Mouse (Mus musculus): Measurements from ENCODE around the gene Trnt1.

Trnt1 gene

GRCm38 (mm10) chr6:106768640-106769289, at the start of gene Trnt1:
Gene Trnt1 (plus strand): TSS chr6:106769120.
- peak; percentile 99 for DNase-seq (ENCODE audit: low spot score)

DNA sequence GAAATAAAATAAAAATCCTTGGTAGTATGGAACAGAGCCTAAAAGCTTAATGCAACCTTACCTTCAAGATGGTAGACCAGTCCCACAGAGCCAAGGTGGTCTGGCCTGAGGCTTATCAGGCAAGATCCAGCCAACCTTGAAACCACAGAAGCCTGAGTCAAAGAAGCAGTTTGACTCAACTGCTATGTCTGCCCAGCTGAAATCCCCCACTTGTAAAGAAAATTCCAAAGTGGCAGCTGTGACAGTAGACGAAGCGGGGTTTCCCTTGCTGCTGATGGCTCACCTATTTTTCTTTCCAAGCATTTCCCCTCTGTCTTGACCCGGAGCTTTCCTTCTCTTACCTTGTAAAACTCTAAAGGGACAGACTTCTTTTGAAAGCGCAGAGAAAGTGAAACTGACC, 43.3 kb upstream of the Trnt1 start:
- no peak for DNase-seq (ENCODE audit: low spot score)

DNA sequence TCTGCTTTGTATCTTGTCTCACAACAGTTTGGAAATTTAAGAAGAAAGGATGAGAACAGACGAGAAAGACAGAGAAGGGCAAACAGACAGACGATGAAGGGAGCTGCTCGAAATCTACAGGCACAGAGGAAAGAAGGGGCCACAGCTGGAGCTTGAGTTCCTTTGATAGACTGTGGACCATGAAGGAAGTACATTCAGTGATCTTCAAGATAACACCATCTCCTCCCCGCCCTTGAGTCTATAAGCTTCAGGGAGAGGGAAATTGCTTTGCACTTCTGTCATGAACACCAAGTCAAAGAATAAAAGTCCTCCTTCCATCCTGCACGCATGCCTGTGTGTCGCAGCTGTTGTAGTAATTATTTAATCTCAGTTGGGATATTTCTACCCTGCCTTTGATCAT, 42.8 kb upstream of the Trnt1 start:
- no peak for DNase-seq (ENCODE audit: low spot score)

DNA sequence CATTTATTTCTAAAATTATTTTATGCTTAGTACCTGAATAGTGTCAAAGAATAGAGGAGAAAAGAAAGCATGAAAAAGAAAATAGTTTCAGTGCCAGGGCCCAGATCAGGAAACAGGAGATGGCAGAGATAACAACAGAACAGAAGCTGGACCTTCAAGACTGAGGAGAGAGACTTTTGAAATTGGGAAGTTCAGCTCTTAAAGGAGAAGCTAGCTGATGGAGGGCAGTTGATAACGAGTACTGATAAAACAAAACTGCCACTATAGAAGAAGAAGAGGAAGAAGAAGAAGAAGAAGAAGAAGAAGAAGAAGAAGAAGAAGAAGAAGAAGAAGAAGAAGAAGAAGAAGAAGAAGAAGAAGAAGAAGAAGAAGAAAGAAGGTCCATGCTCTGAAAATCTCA, 41.2 kb upstream of the Trnt1 start:
- no peak for DNase-seq (ENCODE audit: low spot score)

GRCm38 (mm10) chr6:106729682-106730314, 39.1 kb upstream of the Trnt1 start:
- DNase-seq (ENCODE audit: low spot score): no peak

DNA sequence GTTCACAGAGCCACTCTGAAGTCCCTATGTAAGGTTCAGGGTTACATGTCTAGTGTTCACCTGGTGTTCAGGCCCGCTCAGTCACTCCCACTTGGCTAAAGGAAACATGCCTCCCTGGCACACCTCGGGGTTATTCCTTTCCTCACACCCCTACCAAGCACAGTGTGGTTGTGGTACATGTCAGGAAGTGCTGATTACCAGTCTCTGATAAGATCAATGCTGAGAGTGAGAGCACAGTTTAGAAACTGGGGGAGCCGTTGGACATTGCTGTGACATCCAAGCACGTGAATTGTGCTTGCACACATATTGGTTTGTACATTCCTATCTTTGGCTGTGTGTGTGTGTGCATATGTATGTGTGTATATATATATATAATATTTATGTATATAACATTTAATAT, 36.4 kb upstream of the Trnt1 start:
- DNase-seq (ENCODE audit: low spot score): no peak

DNA sequence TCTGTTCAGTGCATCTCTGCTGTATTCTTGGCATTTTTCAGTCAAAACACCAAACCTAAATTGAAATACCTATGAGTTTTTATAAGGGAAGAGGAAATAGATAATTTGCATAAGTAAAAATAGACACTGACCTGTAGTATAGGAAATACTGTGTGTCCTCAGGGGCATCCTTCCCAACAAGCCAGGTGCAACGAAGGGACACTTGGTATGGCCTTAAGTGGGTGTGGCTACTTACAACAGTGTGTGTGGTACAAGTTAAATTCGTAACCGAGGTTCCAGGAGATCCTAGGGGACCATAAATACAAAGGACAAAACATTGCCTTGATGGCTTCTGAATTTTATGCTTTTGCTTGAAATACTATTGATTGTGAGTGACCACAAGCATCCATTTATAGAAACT, 30.7 kb upstream of the Trnt1 start:
- DNase-seq (ENCODE audit: low spot score): no peak

GRCm38 (mm10) chr6:106740244-106740825, 28.6 kb upstream of the Trnt1 start:
- DNase-seq (ENCODE audit: low spot score): no peak

- DNase-seq (ENCODE audit: low spot score): no peak
These were observed 25.2 kb upstream of the Trnt1 start for GRCm38 (mm10) chr6:106743556-106744233.

DNA sequence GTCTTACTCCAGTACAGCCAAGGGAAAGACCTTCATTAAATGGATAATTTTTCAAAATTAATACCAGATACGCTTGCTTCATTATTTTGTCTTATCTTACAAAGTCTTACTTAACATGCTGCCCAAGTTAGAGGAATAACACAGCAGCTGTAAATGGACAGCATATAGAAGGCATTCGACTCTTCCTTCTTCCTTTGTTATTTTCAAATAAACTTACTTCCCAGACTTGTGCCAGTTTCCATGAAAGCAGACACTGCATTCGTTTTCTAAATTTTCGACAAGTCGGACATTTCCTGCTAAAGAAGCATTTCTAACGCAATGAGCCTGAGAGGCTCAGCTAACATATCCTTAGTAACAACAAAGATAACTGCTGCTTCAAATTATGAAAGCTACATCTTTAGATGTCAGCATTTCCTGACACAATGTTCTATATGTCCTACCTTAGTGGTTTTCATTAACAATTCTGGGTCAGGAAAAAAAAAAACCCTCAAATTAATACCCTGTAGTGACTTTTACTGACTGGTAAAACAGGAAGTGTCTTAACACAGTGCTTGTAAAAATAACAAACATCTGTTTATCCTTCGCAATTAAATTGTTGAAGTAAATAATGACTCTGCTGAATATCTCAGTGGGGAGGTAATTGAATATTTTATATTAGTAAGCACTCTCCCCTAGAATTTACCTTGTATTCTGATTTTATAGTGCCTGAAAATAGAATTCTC, 23.1 kb upstream of the Trnt1 start:
- DNase-seq (ENCODE audit: low spot score): no peak

- DNase-seq (ENCODE audit: low spot score): no peak
These were observed 21.7 kb upstream of the Trnt1 start for GRCm38 (mm10) chr6:106747251-106747650.

GRCm38 (mm10) chr6:106747804-106748203, 21.1 kb upstream of the Trnt1 start:
- DNase-seq (ENCODE audit: low spot score): no peak

DNA sequence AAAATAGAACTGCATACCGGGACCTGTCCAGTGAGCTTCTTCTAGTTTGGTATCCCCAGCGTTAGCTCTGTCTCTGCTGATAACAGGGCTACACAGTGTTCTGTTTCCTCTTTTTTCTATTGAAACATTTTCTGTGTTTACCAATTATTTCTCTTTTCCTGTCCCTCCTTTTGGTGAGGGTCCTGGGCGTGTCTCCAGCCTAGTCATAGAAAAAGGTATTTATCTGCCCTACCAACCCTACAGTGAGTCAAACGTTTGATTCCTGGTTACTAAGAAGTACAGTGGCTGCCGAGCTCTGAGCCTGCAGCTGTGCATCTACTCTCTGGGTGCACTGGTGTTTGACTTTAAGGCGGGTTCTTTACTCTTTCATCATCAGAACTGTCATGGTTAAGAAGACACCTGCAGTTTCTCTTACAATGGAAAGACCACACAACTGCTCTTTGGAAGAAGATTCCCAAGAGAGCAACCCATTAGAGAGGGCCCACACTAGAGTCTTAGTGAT, 20.0 kb upstream of the Trnt1 start, which contains the start of gene Il5ra:
Il5ra (minus strand) TSS at position 151 of the 502 bp plus-strand sequence.
- DNase-seq (ENCODE audit: low spot score): no peak

- DNase-seq (ENCODE audit: low spot score): no peak
These were observed 18.6 kb upstream of the Trnt1 start for GRCm38 (mm10) chr6:106750291-106750690.

GRCm38 (mm10) chr6:106758299-106758698, 10.6 kb upstream of the Trnt1 start:
- DNase-seq (ENCODE audit: low spot score): no peak

DNA sequence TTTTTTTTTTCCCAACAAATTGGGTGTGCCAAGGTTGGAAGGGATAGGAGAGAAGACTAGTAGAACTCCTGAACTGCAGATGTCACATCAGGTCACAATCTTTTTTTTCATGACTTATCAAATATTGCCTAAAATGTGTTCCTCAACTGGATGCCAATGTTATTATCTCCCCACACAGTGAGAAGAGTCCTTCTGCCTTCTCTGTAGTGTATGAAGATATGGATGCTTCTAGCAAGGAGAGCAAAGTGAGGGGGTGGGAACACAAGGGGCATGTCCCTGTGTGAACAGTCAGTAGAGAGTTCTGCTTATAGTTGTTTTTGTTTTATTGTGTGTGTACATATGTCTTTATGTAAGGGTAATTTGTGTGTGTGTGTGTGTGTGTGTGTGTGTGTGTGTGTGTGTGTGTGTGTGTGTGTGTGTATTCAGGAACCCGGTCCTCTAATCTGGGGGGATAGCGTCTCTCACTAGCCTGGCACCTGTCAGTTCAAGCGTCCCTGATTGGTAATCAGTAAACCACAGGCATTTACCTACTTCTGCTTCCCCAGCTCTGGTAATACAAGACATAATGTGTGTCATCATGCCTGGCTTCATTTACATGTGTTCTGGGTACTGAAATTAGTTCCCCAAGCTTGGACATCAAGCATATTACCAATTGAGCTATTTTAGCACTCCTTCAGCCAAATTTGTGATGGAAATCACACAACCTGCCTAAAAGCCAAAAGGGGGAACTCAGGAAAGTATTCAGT, 8.3 kb upstream of the Trnt1 start:
- no peak for DNase-seq (ENCODE audit: low spot score)

DNA sequence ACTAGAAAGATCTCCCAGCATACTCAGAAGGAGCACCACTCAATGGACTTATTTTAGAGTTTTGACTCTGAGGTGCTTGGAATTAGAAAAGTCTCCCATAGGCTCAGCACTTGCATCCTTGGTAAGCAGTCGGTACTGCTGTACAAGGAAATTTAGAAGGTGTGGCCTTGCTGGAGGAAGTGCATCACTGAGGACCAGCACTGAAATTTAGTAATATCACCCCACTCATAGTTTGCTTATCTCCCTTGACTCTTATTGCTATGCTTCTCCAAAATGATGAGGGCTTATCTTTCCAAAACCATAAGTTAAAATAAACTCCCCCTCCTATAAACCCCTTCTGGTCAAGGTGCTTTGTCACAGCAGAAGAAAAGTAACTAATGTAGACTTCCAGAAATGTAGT, 7.4 kb upstream of the Trnt1 start:
- no peak for DNase-seq (ENCODE audit: low spot score)

- DNase-seq (ENCODE audit: low spot score): no peak
These were observed 3.0 kb upstream of the Trnt1 start for GRCm38 (mm10) chr6:106765892-106766291.

GRCm38 (mm10) chr6:106766774-106767173, 2.1 kb upstream of the Trnt1 start:
- no peak for DNase-seq (ENCODE audit: low spot score)

- DNase-seq (ENCODE audit: low spot score): peak; percentile 7
These were observed 458 bp downstream of the Trnt1 start for GRCm38 (mm10) chr6:106769290-106769866.

- no peak for DNase-seq (ENCODE audit: low spot score)
These were observed 1.1 kb downstream of the Trnt1 start for GRCm38 (mm10) chr6:106770046-106770445.
